Mouse (Mus musculus) liver, embryonic 11.5 days (tissue): ENCODE results near the gene Foxn3. TPM values are rescaled to one million over a fixed set of nuclear protein-coding genes. Genes with fewer than 3 reads are reported as not detected.

Experiments
- ATAC-seq: fragments of 200-750 bp; cut with Nextera tagmentation; replicated peaks from 2 replicates; pipeline ENCODE4 v1.8.0; 2017; ENCODE audit warnings: moderate number of reproducible peaks, mild to moderate bottlenecking, moderate TSS enrichment, moderate library complexity; ENCODE audit not compliant: low FRiP score
- DNase-seq: peaks from one replicate; pipeline ENCODE4 v3.0.0-alpha.2; 2017; ENCODE audit warnings: low spot score
- H3K27ac ChIP-seq: fragments of 300-500 bp; sonication (generic); 2 replicates; pipeline ENCODE4 v1.5.1; 2014; ENCODE audit warnings: mild to moderate bottlenecking, low read depth, low read length, control low read depth
- H3K27me3 ChIP-seq: fragments of 300-500 bp; sonication (generic); replicated peaks from 2 replicates; pipeline ENCODE4 v1.6.1; 2014; ENCODE audit warnings: low read length, mixed read lengths; ENCODE audit not compliant: control insufficient read depth, insufficient read depth
- H3K36me3 ChIP-seq: fragments of 300-500 bp; sonication (generic); 2 replicates; pipeline ENCODE4 v1.6.1; 2014; ENCODE audit warnings: mild to moderate bottlenecking, low read length, moderate library complexity, mixed read lengths; ENCODE audit not compliant: control insufficient read depth, insufficient read depth
- H3K4me1 ChIP-seq: fragments of 300-500 bp; sonication (generic); replicated peaks from 2 replicates; pipeline ENCODE4 v1.6.1; 2014; ENCODE audit warnings: low read length, mixed read lengths; ENCODE audit not compliant: control insufficient read depth, insufficient read depth
- H3K4me2 ChIP-seq: fragments of 300-500 bp; sonication (generic); 2 replicates; pipeline ENCODE4 v1.6.1; 2014; ENCODE audit warnings: mild to moderate bottlenecking, control low read depth, moderate library complexity
- H3K4me3 ChIP-seq: fragments of 300-500 bp; sonication (generic); 2 replicates; pipeline ENCODE4 v1.5.1; 2014; ENCODE audit warnings: low read depth, low read length, control low read depth
- H3K9ac ChIP-seq: fragments of 300-500 bp; sonication (generic); 2 replicates; pipeline ENCODE4 v1.6.1; 2014; ENCODE audit warnings: low read depth, low read length, control low read depth
- H3K9me3 ChIP-seq: fragments of 300-500 bp; sonication (generic); 2 replicates; pipeline ENCODE4 v1.6.1; 2016; ENCODE audit warnings: low read length, inconsistent platforms, mixed read lengths; ENCODE audit not compliant: control insufficient read depth
- WGBS: fragments of 180-500 bp; shearing (Covaris S2); extraction: QIAGEN DNeasy Blood & Tissue Kit; methylation state at CpG from one replicate; pipeline ENCODE4 v1.1.7; 2014; 5-methylcytosine and 5-hydroxymethylcytosine counted together
- polyA plus RNA-seq: library from polyadenylated mRNA; unstranded; fragments of >200 nt; fragmentation: Nextera tagmentation; extraction: Ambion mirVana; gene quantifications from 2 replicates; pipeline ENCODE4 v1.2.1, GENCODE M21; 2014

Gene Foxn3
- polyA plus RNA-seq, 1 experiment from 2014 or later = 52.7 TPM

DNA sequence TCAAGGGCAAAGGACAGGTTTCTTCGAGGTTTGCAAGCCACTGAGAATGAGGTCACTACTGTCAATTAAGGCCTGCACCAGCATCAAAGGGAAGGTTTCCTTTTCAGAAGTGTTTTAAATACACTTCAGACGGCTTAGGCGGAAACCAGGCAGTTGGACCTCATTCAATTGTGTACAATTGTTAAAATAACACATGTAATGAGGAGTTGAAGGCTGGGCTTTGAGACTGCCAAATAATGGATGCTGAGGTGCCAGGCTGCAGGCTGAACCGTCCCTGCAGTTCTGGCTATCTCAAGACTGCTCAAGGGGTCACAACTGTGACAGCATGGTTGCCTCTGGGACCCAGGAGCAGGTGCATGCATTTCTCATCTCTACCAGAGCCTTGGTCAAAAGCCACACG lies 89.2 kb downstream of the Foxn3 start:
- ATAC-seq = no peak
- no peak overlapping the region for H3K4me3 ChIP-seq
- H3K27ac ChIP-seq = no peak overlapping the region
- no peaks in the 10 kb centered on the region for H3K9me3 ChIP-seq
- no peak overlapping the region for H3K4me2 ChIP-seq
- no peak overlapping the region for H3K9ac ChIP-seq
- no peaks in the 10 kb centered on the region for H3K27me3 ChIP-seq
- DNase-seq = no peak
- H3K36me3 ChIP-seq = no peaks in the 10 kb centered on the region
- H3K4me1 ChIP-seq = no peaks in the 10 kb centered on the region; the same call in 1 of the 2 replicates
- WGBS = 62% methylated on average over 5 of the region's 5 CpGs

DNA sequence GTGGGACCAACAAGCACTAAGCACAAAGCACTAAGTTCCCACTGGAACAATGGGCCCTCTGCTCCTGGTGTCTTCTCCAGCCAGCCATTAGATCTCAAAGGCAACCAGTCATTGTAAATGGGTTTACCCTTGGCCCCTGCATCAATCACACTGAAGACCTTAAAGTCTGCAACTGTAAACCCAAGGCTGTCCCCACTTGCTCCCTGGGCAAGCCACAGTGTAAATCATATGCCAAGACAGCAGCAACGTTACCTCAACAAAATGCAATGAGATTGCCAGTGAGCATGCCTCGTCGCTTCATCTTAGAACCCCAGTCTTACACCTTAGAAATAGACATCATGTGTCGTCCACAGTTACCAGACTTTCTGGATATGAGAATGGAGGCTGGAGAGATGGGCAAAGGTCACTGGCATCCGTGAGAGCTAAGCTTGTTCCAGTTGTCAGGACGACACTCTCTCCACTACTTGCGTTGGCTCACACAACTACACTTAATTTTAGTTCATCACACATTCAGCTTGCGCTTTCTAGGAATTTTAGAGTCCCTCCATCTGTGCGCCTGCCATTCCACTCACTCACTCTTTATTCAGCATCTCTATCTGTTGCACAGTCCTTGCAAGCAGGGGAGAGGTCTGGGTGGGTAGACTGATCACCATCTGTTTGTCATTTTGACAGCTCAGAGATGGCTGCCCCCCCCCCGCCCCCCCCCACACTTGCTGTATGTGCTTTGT lies 89.8 kb downstream of the Foxn3 start:
- no peak overlapping the region for H3K27ac ChIP-seq
- DNase-seq (no peak), ATAC-seq (no peak)
- H3K4me3 ChIP-seq = no peak overlapping the region
- no peaks in the 10 kb centered on the region for H3K9me3 ChIP-seq
- no peak overlapping the region for H3K4me2 ChIP-seq
- no peaks in the 10 kb centered on the region for H3K36me3 ChIP-seq
- WGBS = 79% methylated on average over 10 of the region's 10 CpGs
- H3K4me1 ChIP-seq = peaks cover 2% of the 10 kb centered on the region
- no peak overlapping the region for H3K9ac ChIP-seq
- H3K27me3 ChIP-seq = no peaks in the 10 kb centered on the region

DNA sequence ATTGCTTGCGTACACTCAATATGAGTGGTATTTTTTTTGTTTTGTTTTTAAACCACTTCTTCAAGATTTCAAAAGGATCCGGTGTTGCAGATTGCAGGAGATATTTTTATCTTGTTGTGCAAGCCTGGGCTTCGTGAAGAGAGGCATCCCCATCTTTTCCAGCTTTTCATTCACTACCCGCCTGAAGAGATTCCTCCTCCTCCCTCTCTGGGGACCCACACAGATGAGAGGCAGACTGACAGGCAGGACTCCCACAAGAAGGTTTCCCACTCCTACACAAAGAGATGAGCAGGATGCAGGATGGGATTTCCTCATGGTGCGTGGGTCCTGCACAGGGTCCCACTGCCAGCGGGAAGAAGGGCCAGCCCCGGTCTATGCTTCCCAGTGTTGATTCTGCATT lies 92.0 kb downstream of the Foxn3 start:
- Histone ChIP-seq H3K27ac (no peak overlapping the region), H3K36me3 (no peaks in the 10 kb centered on the region), H3K4me3 (no peak overlapping the region), H3K4me2 (no peak overlapping the region), H3K9me3 (no peaks in the 10 kb centered on the region), H3K9ac (no peak overlapping the region), H3K27me3 (no peaks in the 10 kb centered on the region), H3K4me1 (peaks cover 15% of the 10 kb centered on the region)
- ATAC-seq (no peak), DNase-seq (no peak)
- 84% methylated on average over 7 of the region's 7 CpGs for WGBS

DNA sequence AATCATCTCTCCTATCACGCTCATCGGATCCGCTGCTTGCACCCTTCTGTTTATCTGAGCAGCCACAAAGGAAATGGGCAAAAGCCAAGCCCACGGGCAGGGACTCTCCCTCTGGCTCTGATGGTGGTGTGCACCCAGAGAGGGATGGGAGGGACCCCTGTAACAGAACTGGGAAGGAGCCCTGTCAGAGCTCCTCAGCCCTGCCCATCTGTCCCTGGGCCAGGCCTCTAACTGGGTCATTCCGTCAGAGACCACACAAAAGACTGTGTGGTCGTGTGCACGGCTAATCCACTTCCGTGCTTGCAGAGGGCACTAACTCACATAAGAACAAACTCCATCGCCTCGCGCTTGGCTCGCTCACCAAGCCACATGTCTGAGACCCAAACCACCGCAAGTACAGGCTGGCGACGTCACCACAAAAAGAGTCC lies 95.5 kb downstream of the Foxn3 start:
- Histone ChIP-seq H3K27me3 (no peaks in the 10 kb centered on the region), H3K9me3 (no peaks in the 10 kb centered on the region), H3K27ac (no peak overlapping the region), H3K9ac (peak overlapping the region; percentile 25; the same call in 1 of the 2 replicates), H3K36me3 (no peaks in the 10 kb centered on the region), H3K4me2 (peak overlapping the region; percentile 60), H3K4me1 (peaks cover 15% of the 10 kb centered on the region), H3K4me3 (no peak overlapping the region)
- 43% methylated on average over 15 of the region's 15 CpGs for WGBS
- ATAC-seq (peak; percentile 66), DNase-seq (no peak)

DNA sequence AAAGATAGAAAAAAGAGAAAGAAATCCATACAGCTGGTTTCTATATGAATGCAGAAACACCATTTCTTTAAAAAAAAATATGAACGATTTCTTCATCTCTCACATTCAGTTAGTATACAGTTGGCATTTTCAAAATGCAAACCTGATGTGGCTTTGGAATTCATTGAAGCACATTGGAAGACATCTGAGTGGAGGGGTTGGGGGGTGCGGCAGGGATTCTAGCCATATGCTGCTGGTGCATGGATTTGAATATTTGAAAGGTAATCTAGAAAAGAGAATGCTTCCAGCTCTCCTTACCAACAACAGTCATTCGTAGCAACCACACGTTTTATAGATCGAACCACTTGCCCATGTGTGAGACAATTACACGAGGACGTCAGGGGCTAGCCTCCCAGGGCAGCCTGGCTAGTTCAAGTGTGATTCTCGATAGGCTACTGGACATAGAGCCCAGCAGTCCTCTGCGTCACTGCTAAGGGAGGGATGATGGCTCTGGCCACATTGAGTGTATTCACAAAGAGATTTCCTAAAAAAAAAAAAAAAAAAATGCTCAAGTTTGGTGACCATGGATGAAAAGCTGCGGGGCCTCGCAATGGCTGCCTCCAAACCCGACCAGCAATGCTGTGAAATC lies 96.0 kb downstream of the Foxn3 start:
- Histone ChIP-seq H3K4me2 (peak overlapping the region; percentile 60), H3K4me3 (no peak overlapping the region), H3K9me3 (no peaks in the 10 kb centered on the region), H3K27ac (no peak overlapping the region), H3K36me3 (no peaks in the 10 kb centered on the region), H3K27me3 (no peaks in the 10 kb centered on the region), H3K4me1 (peaks cover 15% of the 10 kb centered on the region), H3K9ac (0 out of 2 replicates have a peak overlapping the region, but pooled peaks have one; percentile 25)
- DNase-seq (no peak), ATAC-seq (peak; percentile 30; the same call in 1 of the 2 replicates)
- 71% methylated on average over 12 of the region's 12 CpGs for WGBS

DNA sequence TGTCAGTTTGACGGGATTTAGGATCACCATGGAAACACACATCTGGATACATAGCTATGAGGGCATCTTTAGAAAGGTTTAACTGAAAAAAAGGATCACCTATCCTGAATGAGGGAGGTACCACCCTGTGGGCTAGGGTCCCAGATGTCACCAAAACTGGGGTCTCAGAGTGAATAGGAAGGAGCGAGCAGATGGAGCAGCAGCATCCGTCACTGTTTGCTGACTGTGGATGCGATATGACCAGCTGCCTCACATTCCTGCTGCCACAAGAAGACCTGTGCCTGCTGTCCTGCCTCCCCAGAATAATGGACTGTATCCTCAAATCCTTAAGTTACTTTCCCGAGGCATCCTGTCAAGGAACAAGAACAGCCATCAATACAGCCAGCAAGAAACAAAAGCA lies 97.0 kb downstream of the Foxn3 start:
- peaks cover 15% of the 10 kb centered on the region for H3K4me1 ChIP-seq
- H3K9me3 ChIP-seq = no peaks in the 10 kb centered on the region
- no peak for ATAC-seq
- no peaks in the 10 kb centered on the region for H3K27me3 ChIP-seq
- H3K27ac ChIP-seq = no peak overlapping the region
- no peak overlapping the region for H3K4me3 ChIP-seq
- no peak overlapping the region for H3K9ac ChIP-seq
- 89% methylated on average over 5 of the region's 5 CpGs for WGBS
- H3K36me3 ChIP-seq = no peaks in the 10 kb centered on the region
- DNase-seq = no peak
- H3K4me2 ChIP-seq = no peak overlapping the region

DNA sequence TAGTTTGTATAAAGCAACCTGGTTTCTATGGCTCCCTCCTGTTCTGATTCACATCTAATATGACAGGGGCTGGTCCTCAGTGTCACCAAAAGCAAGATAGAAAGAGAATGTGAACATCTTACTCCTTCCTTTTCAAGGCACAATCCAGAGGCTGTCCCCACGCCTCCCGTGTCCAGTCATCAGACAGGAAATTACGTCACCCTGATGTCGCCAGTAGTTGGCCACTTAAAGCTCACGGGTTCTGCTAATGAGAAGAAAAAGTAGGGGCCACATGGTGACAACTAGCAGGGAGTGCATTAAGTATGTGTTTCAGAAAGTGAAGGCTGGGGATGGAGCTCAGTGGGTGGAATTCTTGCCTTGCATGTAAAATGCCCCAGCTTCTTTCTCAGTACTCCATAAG lies 99.1 kb downstream of the Foxn3 start:
- Histone ChIP-seq H3K9ac (no peak overlapping the region), H3K4me1 (peaks cover 15% of the 10 kb centered on the region), H3K36me3 (no peaks in the 10 kb centered on the region), H3K4me3 (no peak overlapping the region), H3K9me3 (no peaks in the 10 kb centered on the region), H3K27ac (no peak overlapping the region), H3K4me2 (no peak overlapping the region), H3K27me3 (no peaks in the 10 kb centered on the region)
- WGBS = 63% methylated on average over 5 of the region's 5 CpGs
- ATAC-seq (no peak), DNase-seq (no peak)

DNA sequence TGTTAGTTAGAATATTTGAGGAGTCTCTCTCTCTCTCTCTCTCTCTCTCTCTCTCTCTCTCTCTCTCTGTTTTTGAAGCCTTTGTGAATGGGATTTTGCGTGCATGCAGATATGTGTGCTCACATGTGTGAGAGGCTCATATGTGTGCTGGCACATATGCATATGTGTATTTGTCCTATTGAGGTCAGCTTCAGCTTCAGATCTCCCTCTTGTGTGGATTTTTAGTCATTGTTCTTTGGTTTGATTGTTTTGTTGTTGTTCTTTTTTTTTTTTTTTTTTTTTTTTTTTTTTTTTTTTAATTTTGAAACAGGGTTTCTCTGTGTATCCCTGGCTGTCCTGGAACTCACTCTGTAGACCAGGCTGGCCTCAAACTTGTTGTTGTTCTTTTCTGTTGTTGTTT lies 100.5 kb downstream of the Foxn3 start:
- Histone ChIP-seq H3K4me1 (peaks cover 12% of the 10 kb centered on the region), H3K36me3 (no peaks in the 10 kb centered on the region), H3K9me3 (no peaks in the 10 kb centered on the region), H3K27me3 (no peaks in the 10 kb centered on the region), H3K27ac (no peak overlapping the region), H3K4me2 (no peak overlapping the region), H3K9ac (no peak overlapping the region), H3K4me3 (no peak overlapping the region)
- no peak for ATAC-seq
- no peak for DNase-seq
- 94% methylated on average over 1 of the region's 1 CpGs for WGBS

DNA sequence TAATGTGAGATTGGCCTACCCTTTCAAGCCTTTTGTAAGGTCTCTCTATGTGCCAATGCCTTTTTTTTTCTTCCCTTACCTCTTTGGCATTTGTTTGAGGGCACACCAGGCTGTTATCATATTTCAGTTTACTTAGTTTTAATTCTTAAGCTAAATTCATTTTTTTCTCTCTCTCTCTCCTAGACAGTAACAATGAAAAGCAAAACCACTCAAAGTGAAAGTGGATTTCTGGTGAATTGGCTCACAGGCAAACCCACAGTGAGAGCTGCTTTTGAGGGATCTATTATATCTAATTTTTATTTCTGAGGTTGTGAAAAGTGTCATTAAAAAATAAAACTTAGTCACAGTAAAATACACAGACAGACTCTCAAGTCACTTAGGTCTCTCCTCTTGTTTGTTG lies 101.1 kb downstream of the Foxn3 start:
- H3K27me3 ChIP-seq = no peaks in the 10 kb centered on the region
- ATAC-seq (no peak), DNase-seq (no peak)
- no peak overlapping the region for H3K4me3 ChIP-seq
- H3K4me1 ChIP-seq = peaks cover 9% of the 10 kb centered on the region
- no peaks in the 10 kb centered on the region for H3K36me3 ChIP-seq
- no peak overlapping the region for H3K27ac ChIP-seq
- no peaks in the 10 kb centered on the region for H3K9me3 ChIP-seq
- H3K9ac ChIP-seq = no peak overlapping the region
- no peak overlapping the region for H3K4me2 ChIP-seq
